Mouse (Mus musculus): ENCODE data around the gene Myo1e. TPM values are rescaled to one million over a fixed set of nuclear protein-coding genes. Genes with fewer than 3 reads are reported as not detected.

The Myo1e gene
- polyA plus RNA-seq, 1 experiment from 2014 or later, result 10.7 TPM

GRCm38 (mm10) chr9:70328193-70328841, 121.2 kb downstream of the Myo1e start:
- H3K4me2 ChIP-seq (ENCODE audit: low read depth), result no peak overlapping the region
- no peak overlapping the region for H3K4me3 ChIP-seq (ENCODE audit: low read depth, low read length)
- no peak overlapping the region for H3K9ac ChIP-seq (ENCODE audit: low read length)
- no peak for DNase-seq (ENCODE audit: low spot score)
- no peaks in the 10 kb centered on the region for H3K4me1 ChIP-seq (ENCODE audit: control insufficient read depth, insufficient read depth, low read length)
- 85% methylated on average over 5 of the region's 5 CpGs for WGBS
- no peaks in the 10 kb centered on the region for H3K36me3 ChIP-seq (ENCODE audit: control insufficient read depth, insufficient read depth, low read length)
- no peaks in the 10 kb centered on the region for H3K9me3 ChIP-seq (ENCODE audit: control insufficient read depth, low read length)
- no peak for ATAC-seq (ENCODE audit: insufficient read depth, low FRiP score, low TSS enrichment)
- H3K27ac ChIP-seq (ENCODE audit: low read depth, low read length), result no peak overlapping the region
- H3K27me3 ChIP-seq (ENCODE audit: control insufficient read depth, insufficient read depth, low read length), result no peaks in the 10 kb centered on the region

- Histone ChIP-seq H3K27me3 (ENCODE audit: control insufficient read depth, insufficient read depth, low read length) (no peaks in the 10 kb centered on the region), H3K9ac (ENCODE audit: low read length) (no peak overlapping the region), H3K27ac (ENCODE audit: low read depth, low read length) (no peak overlapping the region), H3K4me3 (ENCODE audit: low read depth, low read length) (no peak overlapping the region), H3K4me2 (ENCODE audit: low read depth) (no peak overlapping the region), H3K9me3 (ENCODE audit: control insufficient read depth, low read length) (no peaks in the 10 kb centered on the region), H3K36me3 (ENCODE audit: control insufficient read depth, insufficient read depth, low read length) (no peaks in the 10 kb centered on the region), H3K4me1 (ENCODE audit: control insufficient read depth, insufficient read depth, low read length) (no peaks in the 10 kb centered on the region)
- ATAC-seq (ENCODE audit: insufficient read depth, low FRiP score, low TSS enrichment) (no peak), DNase-seq (ENCODE audit: low spot score) (no peak)
- 81% methylated on average over 11 of the region's 11 CpGs for WGBS
These were observed 124.7 kb downstream of the Myo1e start for GRCm38 (mm10) chr9:70331727-70332335.

GRCm38 (mm10) chr9:70338391-70338790, 131.2 kb downstream of the Myo1e start:
- Histone ChIP-seq H3K4me3 (ENCODE audit: low read depth, low read length) (no peak overlapping the region), H3K9me3 (ENCODE audit: control insufficient read depth, low read length) (no peaks in the 10 kb centered on the region), H3K4me2 (ENCODE audit: low read depth) (no peak overlapping the region), H3K4me1 (ENCODE audit: control insufficient read depth, insufficient read depth, low read length) (no peaks in the 10 kb centered on the region), H3K36me3 (ENCODE audit: control insufficient read depth, insufficient read depth, low read length) (no peaks in the 10 kb centered on the region; the same call in 1 of the 2 replicates), H3K27ac (ENCODE audit: low read depth, low read length) (no peak overlapping the region), H3K9ac (ENCODE audit: low read length) (no peak overlapping the region), H3K27me3 (ENCODE audit: control insufficient read depth, insufficient read depth, low read length) (no peaks in the 10 kb centered on the region)
- DNase-seq (ENCODE audit: low spot score), result no peak
- WGBS, result 91% methylated on average over 7 of the region's 7 CpGs
- no peak for ATAC-seq (ENCODE audit: insufficient read depth, low FRiP score, low TSS enrichment)

- no peak for DNase-seq (ENCODE audit: low spot score)
- no peak overlapping the region for H3K27ac ChIP-seq (ENCODE audit: low read depth, low read length)
- H3K9ac ChIP-seq (ENCODE audit: low read length), result no peak overlapping the region
- H3K4me1 ChIP-seq (ENCODE audit: control insufficient read depth, insufficient read depth, low read length), result no peaks in the 10 kb centered on the region
- no peaks in the 10 kb centered on the region for H3K9me3 ChIP-seq (ENCODE audit: control insufficient read depth, low read length)
- H3K36me3 ChIP-seq (ENCODE audit: control insufficient read depth, insufficient read depth, low read length), result no peaks in the 10 kb centered on the region; the same call in 1 of the 2 replicates
- no peak overlapping the region for H3K4me2 ChIP-seq (ENCODE audit: low read depth)
- H3K27me3 ChIP-seq (ENCODE audit: control insufficient read depth, insufficient read depth, low read length), result no peaks in the 10 kb centered on the region
- ATAC-seq (ENCODE audit: insufficient read depth, low FRiP score, low TSS enrichment), result no peak
- H3K4me3 ChIP-seq (ENCODE audit: low read depth, low read length), result no peak overlapping the region
These were observed 131.7 kb downstream of the Myo1e start for GRCm38 (mm10) chr9:70338894-70339293.

GRCm38 (mm10) chr9:70349274-70349673, 142.1 kb downstream of the Myo1e start:
- Histone ChIP-seq H3K4me2 (ENCODE audit: low read depth) (no peak overlapping the region), H3K27me3 (ENCODE audit: control insufficient read depth, insufficient read depth, low read length) (no peaks in the 10 kb centered on the region), H3K4me3 (ENCODE audit: low read depth, low read length) (no peak overlapping the region), H3K27ac (ENCODE audit: low read depth, low read length) (no peak overlapping the region), H3K4me1 (ENCODE audit: control insufficient read depth, insufficient read depth, low read length) (no peaks in the 10 kb centered on the region), H3K9me3 (ENCODE audit: control insufficient read depth, low read length) (no peaks in the 10 kb centered on the region), H3K36me3 (ENCODE audit: control insufficient read depth, insufficient read depth, low read length) (no peaks in the 10 kb centered on the region; the same call in 1 of the 2 replicates), H3K9ac (ENCODE audit: low read length) (no peak overlapping the region)
- WGBS, result 87% methylated on average over 2 of the region's 2 CpGs
- ATAC-seq (ENCODE audit: insufficient read depth, low FRiP score, low TSS enrichment) (no peak), DNase-seq (ENCODE audit: low spot score) (no peak)

GRCm38 (mm10) chr9:70351570-70352277, 144.6 kb downstream of the Myo1e start:
- no peak overlapping the region for H3K4me2 ChIP-seq (ENCODE audit: low read depth)
- ATAC-seq (ENCODE audit: insufficient read depth, low FRiP score, low TSS enrichment) (no peak), DNase-seq (ENCODE audit: low spot score) (no peak)
- no peaks in the 10 kb centered on the region for H3K27me3 ChIP-seq (ENCODE audit: control insufficient read depth, insufficient read depth, low read length)
- H3K9ac ChIP-seq (ENCODE audit: low read length), result no peak overlapping the region
- H3K4me3 ChIP-seq (ENCODE audit: low read depth, low read length), result no peak overlapping the region
- H3K9me3 ChIP-seq (ENCODE audit: control insufficient read depth, low read length), result no peaks in the 10 kb centered on the region
- no peak overlapping the region for H3K27ac ChIP-seq (ENCODE audit: low read depth, low read length)
- H3K36me3 ChIP-seq (ENCODE audit: control insufficient read depth, insufficient read depth, low read length), result no peaks in the 10 kb centered on the region; the same call in 1 of the 2 replicates
- no peaks in the 10 kb centered on the region for H3K4me1 ChIP-seq (ENCODE audit: control insufficient read depth, insufficient read depth, low read length)
- WGBS, result 47% methylated on average over 8 of the region's 8 CpGs

GRCm38 (mm10) chr9:70356254-70356653, 149.1 kb downstream of the Myo1e start:
- H3K27ac ChIP-seq (ENCODE audit: low read depth, low read length), result no peak overlapping the region
- no peak overlapping the region for H3K4me3 ChIP-seq (ENCODE audit: low read depth, low read length)
- H3K27me3 ChIP-seq (ENCODE audit: control insufficient read depth, insufficient read depth, low read length), result no peaks in the 10 kb centered on the region
- DNase-seq (ENCODE audit: low spot score) (no peak), ATAC-seq (ENCODE audit: insufficient read depth, low FRiP score, low TSS enrichment) (no peak)
- 50% methylated on average over 8 of the region's 8 CpGs for WGBS
- H3K4me1 ChIP-seq (ENCODE audit: control insufficient read depth, insufficient read depth, low read length), result no peaks in the 10 kb centered on the region
- no peak overlapping the region for H3K4me2 ChIP-seq (ENCODE audit: low read depth)
- no peak overlapping the region for H3K9ac ChIP-seq (ENCODE audit: low read length)
- no peaks in the 10 kb centered on the region for H3K36me3 ChIP-seq (ENCODE audit: control insufficient read depth, insufficient read depth, low read length)
- H3K9me3 ChIP-seq (ENCODE audit: control insufficient read depth, low read length), result no peaks in the 10 kb centered on the region

GRCm38 (mm10) chr9:70359402-70360131, 152.4 kb downstream of the Myo1e start:
- H3K27ac ChIP-seq (ENCODE audit: low read depth, low read length), result no peak overlapping the region
- H3K36me3 ChIP-seq (ENCODE audit: control insufficient read depth, insufficient read depth, low read length), result no peaks in the 10 kb centered on the region
- no peaks in the 10 kb centered on the region for H3K27me3 ChIP-seq (ENCODE audit: control insufficient read depth, insufficient read depth, low read length)
- H3K4me2 ChIP-seq (ENCODE audit: low read depth), result no peak overlapping the region
- ATAC-seq (ENCODE audit: insufficient read depth, low FRiP score, low TSS enrichment) (no peak), DNase-seq (ENCODE audit: low spot score) (no peak)
- no peak overlapping the region for H3K9ac ChIP-seq (ENCODE audit: low read length)
- no peak overlapping the region for H3K4me3 ChIP-seq (ENCODE audit: low read depth, low read length)
- H3K4me1 ChIP-seq (ENCODE audit: control insufficient read depth, insufficient read depth, low read length), result no peaks in the 10 kb centered on the region
- WGBS, result 94% methylated on average over 2 of the region's 2 CpGs
- H3K9me3 ChIP-seq (ENCODE audit: control insufficient read depth, low read length), result no peaks in the 10 kb centered on the region
